Mouse (Mus musculus): ENCODE data around the gene Morc2a. TPM values are rescaled to one million over a fixed set of nuclear protein-coding genes. Genes with fewer than 3 reads are reported as not detected.

Gene Morc2a
- total RNA-seq, 1 experiment: 36.3 TPM

- DNase-seq (ENCODE audit: low read depth, low spot score): no peak
- no peaks in the 10 kb centered on the region for H3K36me3 ChIP-seq (ENCODE audit: control insufficient read depth, insufficient read depth, low read length, poor library complexity, severe bottlenecking)
- H3K4me3 ChIP-seq (ENCODE audit: insufficient read depth in 1 of 2, low read depth in 1 of 2, low read length in 2 of 2, poor library complexity in 1 of 2, severe bottlenecking in 1 of 2): no peak overlapping the region
- in situ Hi-C loops (cut with MboI; ENCODE audit: low sequenced_read_pairs in 2 of 2, unreplicated experiment in 2 of 2): no loop called here
- no peak for TF ChIP-seq MAFK (IDR thresholded peaks at IDR 0.05; ENCODE audit: insufficient read depth, low read depth, low read length)
- TF ChIP-seq ZC3H11A (IDR thresholded peaks at IDR 0.05; ENCODE audit: borderline replicate concordance, low read depth, low read length): no peak
- TF ChIP-seq HCFC1 (IDR thresholded peaks at IDR 0.05; ENCODE audit: borderline replicate concordance, insufficient read depth, low read length): no peak
- TF ChIP-seq ZNF384 (IDR thresholded peaks at IDR 0.05; ENCODE audit: low read depth, low read length): no peak
- TF ChIP-seq CHD2 (IDR thresholded peaks at IDR 0.05; ENCODE audit: low read depth, low read length): no peak
- H3K4me1 ChIP-seq (ENCODE audit: control insufficient read depth in 2 of 2, insufficient read depth in 2 of 2, low read length in 2 of 2, poor library complexity in 1 of 2): no peaks in the 10 kb centered on the region
- H3K9me3 ChIP-seq (ENCODE audit: control insufficient read depth, insufficient read depth, low read depth, low read length): no peaks in the 10 kb centered on the region
- no peak overlapping the region for H3K27ac ChIP-seq (ENCODE audit: insufficient read depth, low read depth, low read length, poor library complexity, severe bottlenecking)
- no peak overlapping the region for H3K9ac ChIP-seq (ENCODE audit: insufficient read depth, low read depth, low read length, poor library complexity, severe bottlenecking)
Measured at GRCm38 (mm10) chr11:3722861-3723260, 73.9 kb downstream of the Morc2a start.

GRCm38 (mm10) chr11:3723910-3724309, 74.9 kb downstream of the Morc2a start:
- no peaks in the 10 kb centered on the region for H3K9me3 ChIP-seq (ENCODE audit: control insufficient read depth, insufficient read depth, low read depth, low read length)
- no peak overlapping the region for H3K4me3 ChIP-seq (ENCODE audit: insufficient read depth in 1 of 2, low read depth in 1 of 2, low read length in 2 of 2, poor library complexity in 1 of 2, severe bottlenecking in 1 of 2)
- TF ChIP-seq MAFK (IDR thresholded peaks at IDR 0.05; ENCODE audit: insufficient read depth, low read depth, low read length): no peak
- TF ChIP-seq ZNF384 (IDR thresholded peaks at IDR 0.05; ENCODE audit: low read depth, low read length): no peak
- no peak for TF ChIP-seq ZC3H11A (IDR thresholded peaks at IDR 0.05; ENCODE audit: borderline replicate concordance, low read depth, low read length)
- TF ChIP-seq HCFC1 (IDR thresholded peaks at IDR 0.05; ENCODE audit: borderline replicate concordance, insufficient read depth, low read length): no peak
- TF ChIP-seq CHD2 (IDR thresholded peaks at IDR 0.05; ENCODE audit: low read depth, low read length): no peak
- H3K9ac ChIP-seq (ENCODE audit: insufficient read depth, low read depth, low read length, poor library complexity, severe bottlenecking): no peak overlapping the region
- no peak overlapping the region for H3K27ac ChIP-seq (ENCODE audit: insufficient read depth, low read depth, low read length, poor library complexity, severe bottlenecking)
- H3K4me1 ChIP-seq (ENCODE audit: control insufficient read depth in 2 of 2, insufficient read depth in 2 of 2, low read length in 2 of 2, poor library complexity in 1 of 2): no peaks in the 10 kb centered on the region
- H3K36me3 ChIP-seq (ENCODE audit: control insufficient read depth, insufficient read depth, low read length, poor library complexity, severe bottlenecking): no peaks in the 10 kb centered on the region
- DNase-seq (ENCODE audit: low read depth, low spot score): no peak
- in situ Hi-C loops (cut with MboI; ENCODE audit: low sequenced_read_pairs in 2 of 2, unreplicated experiment in 2 of 2): no loop called here

DNA sequence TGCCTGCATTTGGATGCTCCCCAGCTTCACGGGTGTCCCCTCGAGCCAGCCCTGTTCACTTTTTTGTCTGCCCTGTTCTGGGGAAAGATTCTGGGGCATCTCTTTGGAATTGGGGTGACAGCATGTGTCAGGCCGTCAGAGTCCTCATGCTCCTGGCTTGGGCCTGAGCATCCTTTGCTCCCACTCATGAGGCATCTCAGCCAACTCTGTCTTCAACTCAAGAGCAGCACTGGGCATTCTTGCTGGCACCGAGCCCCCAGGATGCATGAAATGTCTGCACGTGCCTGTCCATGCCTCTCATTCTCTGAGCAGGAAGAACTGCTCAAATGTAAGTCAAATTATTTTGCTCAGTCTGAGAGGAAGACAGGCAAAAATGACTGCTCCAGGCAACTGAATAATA, 75.7 kb downstream of the Morc2a start:
- Histone ChIP-seq H3K4me1 (ENCODE audit: control insufficient read depth in 2 of 2, insufficient read depth in 2 of 2, low read length in 2 of 2, poor library complexity in 1 of 2) (no peaks in the 10 kb centered on the region), H3K4me3 (ENCODE audit: insufficient read depth in 1 of 2, low read depth in 1 of 2, low read length in 2 of 2, poor library complexity in 1 of 2, severe bottlenecking in 1 of 2) (no peak overlapping the region), H3K9me3 (ENCODE audit: control insufficient read depth, insufficient read depth, low read depth, low read length) (no peaks in the 10 kb centered on the region), H3K27ac (ENCODE audit: insufficient read depth, low read depth, low read length, poor library complexity, severe bottlenecking) (no peak overlapping the region), H3K36me3 (ENCODE audit: control insufficient read depth, insufficient read depth, low read length, poor library complexity, severe bottlenecking) (no peaks in the 10 kb centered on the region), H3K9ac (ENCODE audit: insufficient read depth, low read depth, low read length, poor library complexity, severe bottlenecking) (no peak overlapping the region)
- TF ChIP-seq ZC3H11A (IDR thresholded peaks at IDR 0.05; ENCODE audit: borderline replicate concordance, low read depth, low read length) (no peak), HCFC1 (IDR thresholded peaks at IDR 0.05; ENCODE audit: borderline replicate concordance, insufficient read depth, low read length) (no peak), MAFK (IDR thresholded peaks at IDR 0.05; ENCODE audit: insufficient read depth, low read depth, low read length) (no peak), CHD2 (IDR thresholded peaks at IDR 0.05; ENCODE audit: low read depth, low read length) (no peak), ZNF384 (IDR thresholded peaks at IDR 0.05; ENCODE audit: low read depth, low read length) (no peak)
- in situ Hi-C loops (cut with MboI; ENCODE audit: low sequenced_read_pairs in 2 of 2, unreplicated experiment in 2 of 2): no loop called here
- no peak for DNase-seq (ENCODE audit: low read depth, low spot score)

GRCm38 (mm10) chr11:3725331-3726054, 76.5 kb downstream of the Morc2a start:
- Histone ChIP-seq H3K36me3 (ENCODE audit: control insufficient read depth, insufficient read depth, low read length, poor library complexity, severe bottlenecking) (no peaks in the 10 kb centered on the region), H3K27ac (ENCODE audit: insufficient read depth, low read depth, low read length, poor library complexity, severe bottlenecking) (no peak overlapping the region), H3K4me3 (ENCODE audit: insufficient read depth in 1 of 2, low read depth in 1 of 2, low read length in 2 of 2, poor library complexity in 1 of 2, severe bottlenecking in 1 of 2) (no peak overlapping the region), H3K4me1 (ENCODE audit: control insufficient read depth in 2 of 2, insufficient read depth in 2 of 2, low read length in 2 of 2, poor library complexity in 1 of 2) (no peaks in the 10 kb centered on the region), H3K9me3 (ENCODE audit: control insufficient read depth, insufficient read depth, low read depth, low read length) (no peaks in the 10 kb centered on the region), H3K9ac (ENCODE audit: insufficient read depth, low read depth, low read length, poor library complexity, severe bottlenecking) (no peak overlapping the region)
- TF ChIP-seq ZC3H11A (IDR thresholded peaks at IDR 0.05; ENCODE audit: borderline replicate concordance, low read depth, low read length) (no peak), MAFK (IDR thresholded peaks at IDR 0.05; ENCODE audit: insufficient read depth, low read depth, low read length) (no peak), CHD2 (IDR thresholded peaks at IDR 0.05; ENCODE audit: low read depth, low read length) (no peak), HCFC1 (IDR thresholded peaks at IDR 0.05; ENCODE audit: borderline replicate concordance, insufficient read depth, low read length) (no peak), ZNF384 (IDR thresholded peaks at IDR 0.05; ENCODE audit: low read depth, low read length) (no peak)
- no peak for DNase-seq (ENCODE audit: low read depth, low spot score)
- in situ Hi-C loops (cut with MboI; ENCODE audit: low sequenced_read_pairs in 2 of 2, unreplicated experiment in 2 of 2): no loop called here
